Mouse (Mus musculus) urinary bladder, postnatal 36 days (tissue): ENCODE measurements around the gene Cnnm1.
"Not testable (repeated sequence)": the region's sequence is repeated elsewhere in the genome, so short reads cannot be mapped to it uniquely, and the experiment has no call there.

Source experiments
- DNase-seq, 2 experiments: peaks; one replicate each; pipeline ENCODE4 v3.0.0; 2022; ENCODE audit warnings: low spot score in 2 of 2, mixed read lengths in 1 of 2

Gene Cnnm1

GRCm38 (mm10) chr19:43465601-43466255, 25.5 kb downstream of the Cnnm1 start:
- DNase-seq = no peak

- DNase-seq = no peak
These were observed 27.9 kb downstream of the Cnnm1 start for GRCm38 (mm10) chr19:43467927-43468685.

DNA sequence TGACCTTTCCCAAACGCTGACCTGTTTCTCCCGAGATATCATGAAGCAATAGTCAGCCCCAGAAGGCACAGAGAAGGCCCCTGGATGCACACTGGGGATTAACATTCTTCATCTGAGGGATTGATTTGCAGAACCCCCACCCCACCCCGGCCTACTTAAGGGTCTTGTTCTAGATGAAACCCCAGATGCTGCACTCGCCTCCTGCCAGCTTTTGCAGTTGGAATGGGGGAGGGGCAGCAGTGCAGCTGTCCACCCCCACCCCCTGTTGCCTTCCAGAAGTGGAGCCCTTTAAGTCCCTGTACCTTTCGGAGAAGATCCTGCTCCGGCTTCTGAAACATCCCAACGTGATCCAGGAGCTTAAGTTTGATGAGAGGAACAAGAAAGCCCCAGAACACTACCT, 29.1 kb downstream of the Cnnm1 start:
- DNase-seq = no peak

GRCm38 (mm10) chr19:43472331-43472730, 32.1 kb downstream of the Cnnm1 start:
- no peak for DNase-seq

GRCm38 (mm10) chr19:43472781-43473180, 32.5 kb downstream of the Cnnm1 start:
- no peak for DNase-seq

GRCm38 (mm10) chr19:43475642-43476041, 35.4 kb downstream of the Cnnm1 start:
- DNase-seq = no peak

DNA sequence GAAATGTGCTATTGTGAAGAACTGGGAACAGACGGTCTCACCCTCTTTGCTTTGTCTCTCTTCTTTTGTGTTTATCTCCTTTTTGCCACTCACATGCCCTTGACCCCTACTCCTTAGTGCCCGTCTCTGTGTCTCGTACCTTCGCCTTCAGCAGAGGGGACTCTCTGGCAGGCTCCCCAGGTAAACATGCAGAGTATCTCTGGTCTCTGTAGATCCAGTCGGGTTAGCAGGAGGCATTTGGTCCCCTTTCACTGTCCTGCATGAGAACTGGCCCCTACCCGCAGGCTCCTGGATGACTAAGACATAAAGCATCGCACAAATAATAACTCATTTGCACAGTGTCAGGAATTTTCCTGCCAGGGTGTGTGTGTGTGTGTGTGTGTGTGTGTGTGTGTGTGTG, 35.8 kb downstream of the Cnnm1 start:
- no peak for DNase-seq

DNA sequence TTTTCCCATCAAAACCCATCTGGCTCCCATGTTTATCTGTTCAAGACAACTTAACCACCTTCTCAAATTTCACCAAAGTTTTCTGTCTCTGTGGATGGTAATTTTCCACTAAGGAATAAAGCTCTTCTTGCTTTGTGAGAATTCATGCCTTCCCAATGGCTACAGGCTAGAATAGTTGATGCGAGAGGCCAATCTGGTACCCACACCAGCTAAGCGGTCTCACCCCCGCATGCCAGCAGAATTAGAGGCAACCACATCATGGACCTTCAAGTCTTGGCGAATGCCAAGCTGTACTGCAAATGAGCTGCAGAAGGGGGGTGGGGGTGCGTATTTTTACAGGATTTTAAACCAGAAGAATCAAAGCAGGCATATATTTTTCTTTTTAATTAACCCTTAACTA, 37.2 kb downstream of the Cnnm1 start:
- no peak for DNase-seq

DNA sequence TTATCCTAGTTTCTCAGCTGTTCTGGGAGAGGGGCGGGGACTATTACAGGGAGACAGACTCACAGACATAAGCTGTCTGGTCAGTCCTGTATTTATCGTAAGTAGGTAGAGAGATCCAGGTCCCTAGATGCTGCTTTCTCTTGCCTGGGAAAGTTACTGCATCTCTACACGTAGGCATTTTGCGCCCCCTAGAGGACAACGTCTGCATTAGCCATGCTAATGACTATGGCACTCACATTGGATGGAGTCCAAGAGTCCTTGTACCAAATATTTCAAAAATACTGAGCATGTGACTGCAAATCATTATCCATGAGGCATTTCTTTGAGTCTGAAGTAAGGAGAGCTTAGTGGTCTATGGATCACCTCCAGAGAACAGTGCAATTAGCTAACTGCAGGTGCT, 38.7 kb downstream of the Cnnm1 start:
- DNase-seq = peak in 1 of 2 experiments; percentile 48

DNA sequence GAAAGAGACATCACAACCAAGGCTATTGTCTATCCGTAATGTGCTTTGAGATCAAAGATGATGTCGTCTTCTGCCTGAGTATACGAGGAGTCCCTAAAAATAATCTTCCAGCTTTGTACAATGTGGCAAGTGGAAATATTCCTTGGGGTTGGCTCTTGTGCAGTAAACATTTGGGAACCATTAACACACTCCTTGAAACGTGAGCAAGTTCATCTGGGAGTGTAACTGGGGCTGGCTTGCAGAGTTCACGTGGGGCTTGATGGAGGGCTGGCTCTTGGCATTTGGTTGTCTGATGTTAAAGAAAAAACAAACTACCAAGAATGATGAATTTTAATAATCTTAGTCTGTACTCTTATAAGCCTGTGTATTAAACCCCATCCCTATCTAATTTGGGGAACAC, 39.2 kb downstream of the Cnnm1 start:
- DNase-seq = no peak

- DNase-seq = no peak
These were observed 40.3 kb downstream of the Cnnm1 start for GRCm38 (mm10) chr19:43480512-43480911.

DNA sequence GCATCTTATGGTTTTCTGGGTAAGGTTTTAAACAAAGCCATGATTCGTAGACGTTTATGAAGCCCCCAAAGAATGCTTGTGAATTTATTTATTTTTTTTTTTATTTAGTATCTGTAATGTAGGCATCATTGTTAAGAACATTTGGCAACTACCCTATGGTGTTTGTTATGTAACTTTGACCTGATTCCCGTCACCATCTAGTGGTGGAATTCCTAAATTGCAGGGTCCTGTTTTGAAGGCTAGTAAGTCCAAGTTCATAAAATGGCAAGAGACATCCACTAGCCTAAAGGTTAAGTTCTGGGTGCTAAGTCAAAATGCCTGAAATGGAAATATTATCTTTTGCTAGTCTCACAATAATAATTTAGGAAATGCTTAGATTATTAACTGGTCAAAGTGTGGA, 47.2 kb downstream of the Cnnm1 start:
- DNase-seq = no peak

GRCm38 (mm10) chr19:43493316-43493715, 53.1 kb downstream of the Cnnm1 start:
- not testable (repeated sequence) for DNase-seq

DNA sequence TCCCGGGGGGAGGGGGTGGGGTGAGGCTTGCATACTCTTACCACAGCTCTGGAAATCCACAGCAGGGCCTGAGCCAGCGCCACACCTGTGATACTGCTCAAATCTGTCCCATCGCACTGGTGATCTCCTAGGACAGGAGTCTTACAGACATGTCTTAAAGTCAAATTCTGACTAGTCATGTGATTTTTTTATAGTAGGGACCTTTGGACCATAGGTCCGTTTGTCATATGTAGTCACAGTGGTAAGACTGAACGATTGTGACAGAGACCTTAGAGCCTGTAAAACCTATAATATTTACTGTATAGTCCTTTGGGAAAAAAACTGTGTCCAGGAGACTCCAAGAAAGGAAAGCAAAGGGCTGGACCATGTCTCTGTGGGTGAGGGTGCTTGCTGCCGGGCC, 53.6 kb downstream of the Cnnm1 start:
- no peak for DNase-seq

DNA sequence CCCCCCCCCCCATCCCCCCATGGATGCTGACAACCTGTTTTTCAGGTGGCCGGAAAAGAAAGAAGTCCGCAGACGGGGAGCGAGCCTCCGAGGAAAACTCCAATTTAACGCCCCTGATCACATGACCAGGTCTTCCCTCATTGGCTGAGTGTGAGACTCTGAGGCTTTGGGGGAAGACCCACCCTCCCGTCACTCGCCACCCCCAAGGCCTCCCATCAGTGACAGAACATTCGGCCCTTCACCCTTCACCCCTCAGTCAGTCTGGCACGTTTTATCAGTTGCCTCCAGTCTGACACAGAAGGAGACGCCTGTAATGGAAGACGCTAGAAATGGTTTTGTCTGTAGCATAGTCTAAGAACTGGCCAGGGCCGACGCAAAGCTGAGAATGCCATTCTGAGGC, 54.7 kb downstream of the Cnnm1 start:
- DNase-seq = no peak

GRCm38 (mm10) chr19:43495846-43496245, 55.6 kb downstream of the Cnnm1 start:
- DNase-seq = peak; percentile 46 to 54

DNA sequence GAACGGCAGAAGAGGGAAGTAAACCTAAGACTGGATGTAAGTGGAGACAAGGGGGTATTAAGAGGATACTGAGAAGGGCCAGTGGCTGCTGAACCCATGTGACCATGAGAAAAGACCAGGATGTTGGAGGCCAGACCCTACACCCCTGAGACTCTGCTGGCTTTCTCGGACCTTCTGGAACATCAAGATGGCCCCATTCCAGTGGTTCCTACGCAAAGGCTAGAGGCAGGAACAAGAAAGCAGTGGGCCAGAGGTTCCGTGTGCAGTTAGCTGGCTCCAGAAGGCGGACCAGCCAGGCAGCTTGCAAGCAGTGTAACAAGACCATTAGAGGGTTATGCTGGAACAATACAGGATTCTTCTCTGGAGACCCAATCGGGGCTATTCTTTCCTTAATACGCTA, 57.2 kb downstream of the Cnnm1 start:
- DNase-seq = no peak

DNA sequence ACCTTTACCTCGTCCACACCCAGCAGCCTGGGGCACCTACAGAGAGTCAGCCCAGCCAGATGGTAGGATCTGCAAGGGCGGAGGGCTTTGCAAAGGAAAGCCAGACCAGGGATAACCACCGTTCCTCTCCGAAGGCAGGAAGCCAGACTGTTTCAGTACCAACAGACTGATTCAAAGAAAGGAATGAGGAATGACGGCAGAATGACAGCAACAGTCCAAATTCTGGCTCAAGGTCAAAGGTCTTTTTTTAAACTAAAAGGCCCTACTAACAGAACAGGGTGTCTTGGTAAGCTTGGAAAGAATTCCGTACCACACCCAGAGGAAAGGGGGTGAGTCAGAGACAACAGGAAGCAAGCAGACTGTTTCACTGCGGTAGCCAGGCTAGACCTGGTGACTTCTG, 58.6 kb downstream of the Cnnm1 start:
- no peak for DNase-seq

DNA sequence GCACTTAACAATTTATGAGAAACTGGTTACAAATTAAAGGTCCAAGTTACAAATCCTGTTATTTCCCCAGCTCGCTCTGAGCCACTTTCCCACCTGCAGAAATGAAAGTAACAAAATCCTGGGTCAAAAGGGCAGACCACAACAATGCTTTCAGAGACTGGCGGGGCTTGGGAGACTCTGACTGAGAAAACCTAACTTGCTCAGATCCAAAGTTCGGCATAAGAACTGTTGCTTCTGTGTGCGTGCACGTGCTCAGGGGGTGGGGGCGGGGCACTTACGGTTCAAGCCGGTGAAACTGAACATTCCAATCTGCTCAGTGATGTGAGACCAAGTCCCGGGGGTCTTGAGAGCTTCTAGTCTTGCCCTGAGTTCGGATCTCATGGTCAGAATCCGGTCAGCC, 62.4 kb downstream of the Cnnm1 start:
- DNase-seq = no peak

- not testable (repeated sequence) for DNase-seq
These were observed 63.4 kb downstream of the Cnnm1 start for GRCm38 (mm10) chr19:43503593-43503992.

DNA sequence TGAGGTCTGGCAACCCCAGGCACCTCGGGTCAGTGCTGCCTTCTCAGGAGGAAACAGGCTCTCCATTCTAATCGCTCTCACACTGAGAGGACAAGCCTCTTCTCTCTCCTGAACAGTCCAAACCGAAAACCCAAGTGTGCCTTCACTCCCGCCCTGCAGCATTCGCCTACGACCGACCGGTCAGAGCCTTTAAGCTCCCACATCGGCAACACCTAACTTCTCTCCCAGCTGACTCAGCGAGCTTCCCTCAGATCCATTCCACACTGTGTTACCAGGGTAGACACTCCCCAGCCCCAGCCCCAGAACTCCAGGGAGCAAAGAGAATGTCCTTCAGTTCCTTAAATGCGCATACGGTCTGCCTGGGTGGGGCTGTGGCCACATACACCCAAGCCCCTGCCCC, 65.2 kb downstream of the Cnnm1 start:
- no peak for DNase-seq

DNA sequence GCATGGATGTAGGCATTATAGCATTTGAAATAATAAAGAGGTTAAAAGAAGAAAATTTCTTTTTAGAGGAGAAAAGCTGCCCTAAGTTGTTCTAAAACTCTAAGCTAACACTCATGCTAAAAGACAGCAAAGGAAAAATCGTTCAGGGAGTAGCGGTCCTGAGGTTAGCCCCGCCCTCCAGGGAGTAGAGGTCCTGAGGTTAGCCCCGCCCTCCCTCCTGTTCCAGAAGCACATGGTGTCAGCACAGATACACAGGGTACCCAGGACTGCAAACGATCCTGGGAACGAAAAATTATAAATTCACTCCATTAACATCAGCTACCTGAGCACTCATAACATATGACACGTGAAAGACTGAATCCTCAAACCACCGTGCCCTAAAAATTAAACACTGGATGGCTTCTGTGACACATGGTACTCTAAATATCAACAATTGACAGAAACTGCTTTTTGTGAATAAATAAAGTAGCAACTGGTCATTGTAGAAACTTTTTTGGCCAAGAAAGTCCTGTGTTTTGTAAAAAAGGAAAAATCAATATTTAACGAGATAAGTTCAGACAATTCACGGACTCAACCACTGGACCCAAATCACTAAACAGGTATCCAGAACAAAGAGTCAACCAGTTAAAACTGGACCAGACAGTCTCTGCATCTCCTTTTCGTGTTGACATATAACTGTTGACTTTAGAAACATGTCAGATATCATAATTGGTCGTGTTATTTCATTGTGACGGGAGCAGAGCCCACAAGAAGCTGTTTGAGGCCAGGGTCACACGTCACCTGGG, 70.4 kb downstream of the Cnnm1 start:
- no peak for DNase-seq
